Mouse (Mus musculus): Measurements from ENCODE around the gene Armh2. TPM values are rescaled to one million over a fixed set of nuclear protein-coding genes. Genes with fewer than 3 reads are reported as not detected.

The Armh2 gene
- polyA plus RNA-seq, 1 experiment from 2014 or later = 0.26 TPM

- H3K9ac ChIP-seq (ENCODE audit: low read length) = no peak overlapping the region
- H3K4me1 ChIP-seq (ENCODE audit: control insufficient read depth, insufficient read depth, low read length) = no peaks in the 10 kb centered on the region
- no peak overlapping the region for H3K27ac ChIP-seq (ENCODE audit: low read depth, low read length)
- H3K27me3 ChIP-seq (ENCODE audit: control insufficient read depth, insufficient read depth, low read length) = no peaks in the 10 kb centered on the region
- peak; percentile 66 for DNase-seq (ENCODE audit: low spot score, missing footprints)
- WGBS = 92% methylated on average over 3 of the region's 3 CpGs
- H3K4me2 ChIP-seq = no peak overlapping the region
- H3K9me3 ChIP-seq (ENCODE audit: control insufficient read depth, low read length) = no peaks in the 10 kb centered on the region
- no peak overlapping the region for H3K4me3 ChIP-seq (ENCODE audit: low read depth, low read length)
- peaks cover 12% of the 10 kb centered on the region for H3K36me3 ChIP-seq (ENCODE audit: control insufficient read depth, insufficient read depth, low read length)
- no peak for ATAC-seq (ENCODE audit: low FRiP score)
Measured at GRCm38 (mm10) chr13:24747823-24748222, 6.8 kb downstream of the Armh2 start.

- H3K4me2 ChIP-seq = no peak overlapping the region
- no peak overlapping the region for H3K9ac ChIP-seq (ENCODE audit: low read length)
- H3K27me3 ChIP-seq (ENCODE audit: control insufficient read depth, insufficient read depth, low read length) = no peaks in the 10 kb centered on the region
- H3K9me3 ChIP-seq (ENCODE audit: control insufficient read depth, low read length) = no peaks in the 10 kb centered on the region
- H3K4me1 ChIP-seq (ENCODE audit: control insufficient read depth, insufficient read depth, low read length) = no peaks in the 10 kb centered on the region
- 92% methylated on average over 8 of the region's 8 CpGs for WGBS
- H3K27ac ChIP-seq (ENCODE audit: low read depth, low read length) = no peak overlapping the region
- H3K36me3 ChIP-seq (ENCODE audit: control insufficient read depth, insufficient read depth, low read length) = peaks cover 18% of the 10 kb centered on the region
- H3K4me3 ChIP-seq (ENCODE audit: low read depth, low read length) = no peak overlapping the region
- DNase-seq (ENCODE audit: low spot score, missing footprints) (no peak), ATAC-seq (ENCODE audit: low FRiP score) (no peak)
Measured at GRCm38 (mm10) chr13:24750807-24751206, 9.8 kb downstream of the Armh2 start.

- H3K4me2 ChIP-seq = no peak overlapping the region
- H3K9ac ChIP-seq (ENCODE audit: low read length) = no peak overlapping the region
- DNase-seq (ENCODE audit: low spot score, missing footprints) = peak; percentile 64
- H3K4me3 ChIP-seq (ENCODE audit: low read depth, low read length) = no peak overlapping the region
- 95% methylated on average over 8 of the region's 8 CpGs for WGBS
- H3K36me3 ChIP-seq (ENCODE audit: control insufficient read depth, insufficient read depth, low read length) = peaks cover 22% of the 10 kb centered on the region
- H3K4me1 ChIP-seq (ENCODE audit: control insufficient read depth, insufficient read depth, low read length) = no peaks in the 10 kb centered on the region
- H3K27ac ChIP-seq (ENCODE audit: low read depth, low read length) = no peak overlapping the region
- H3K27me3 ChIP-seq (ENCODE audit: control insufficient read depth, insufficient read depth, low read length) = no peaks in the 10 kb centered on the region
- ATAC-seq (ENCODE audit: low FRiP score) = no peak
- no peaks in the 10 kb centered on the region for H3K9me3 ChIP-seq (ENCODE audit: control insufficient read depth, low read length)
Measured at GRCm38 (mm10) chr13:24751396-24751795, 10.4 kb downstream of the Armh2 start.

- no peak overlapping the region for H3K9ac ChIP-seq (ENCODE audit: low read length)
- no peak for ATAC-seq (ENCODE audit: low FRiP score)
- WGBS = over 99% methylated on average over 3 of the region's 3 CpGs
- peak; percentile 51 for DNase-seq (ENCODE audit: low spot score, missing footprints)
- no peak overlapping the region for H3K27ac ChIP-seq (ENCODE audit: low read depth, low read length)
- no peaks in the 10 kb centered on the region for H3K27me3 ChIP-seq (ENCODE audit: control insufficient read depth, insufficient read depth, low read length)
- H3K9me3 ChIP-seq (ENCODE audit: control insufficient read depth, low read length) = no peaks in the 10 kb centered on the region
- H3K4me2 ChIP-seq = no peak overlapping the region
- peaks cover 5% of the 10 kb centered on the region for H3K4me1 ChIP-seq (ENCODE audit: control insufficient read depth, insufficient read depth, low read length)
- H3K36me3 ChIP-seq (ENCODE audit: control insufficient read depth, insufficient read depth, low read length) = peaks cover 15% of the 10 kb centered on the region
- H3K4me3 ChIP-seq (ENCODE audit: low read depth, low read length) = no peak overlapping the region
Measured at GRCm38 (mm10) chr13:24756756-24757155, 15.7 kb downstream of the Armh2 start.

- peaks cover 10% of the 10 kb centered on the region for H3K36me3 ChIP-seq (ENCODE audit: control insufficient read depth, insufficient read depth, low read length)
Measured at GRCm38 (mm10) chr13:24757820-24758564, 17.0 kb downstream of the Armh2 start.

GRCm38 (mm10) chr13:24759451-24759850, 18.4 kb downstream of the Armh2 start:
- DNase-seq (ENCODE audit: low spot score, missing footprints) (no peak), ATAC-seq (ENCODE audit: low FRiP score) (no peak)
- Histone ChIP-seq H3K36me3 (ENCODE audit: control insufficient read depth, insufficient read depth, low read length) (peaks cover 7% of the 10 kb centered on the region; the same call in 1 of the 2 replicates), H3K9me3 (ENCODE audit: control insufficient read depth, low read length) (no peaks in the 10 kb centered on the region), H3K9ac (ENCODE audit: low read length) (no peak overlapping the region), H3K4me2 (no peak overlapping the region), H3K4me1 (ENCODE audit: control insufficient read depth, insufficient read depth, low read length) (peaks cover 8% of the 10 kb centered on the region), H3K27ac (ENCODE audit: low read depth, low read length) (no peak overlapping the region), H3K27me3 (ENCODE audit: control insufficient read depth, insufficient read depth, low read length) (no peaks in the 10 kb centered on the region), H3K4me3 (ENCODE audit: low read depth, low read length) (no peak overlapping the region)
- WGBS = 92% methylated on average over 10 of the region's 10 CpGs

More at GRCm38 (mm10) chr13:24757820-24758564, 17.0 kb downstream of the Armh2 start:
- H3K27me3 ChIP-seq (ENCODE audit: control insufficient read depth, insufficient read depth, low read length) = no peaks in the 10 kb centered on the region
- no peaks in the 10 kb centered on the region for H3K9me3 ChIP-seq (ENCODE audit: control insufficient read depth, low read length)
- 90% methylated on average over 12 of the region's 12 CpGs for WGBS
- no peak for ATAC-seq (ENCODE audit: low FRiP score)
- no peak overlapping the region for H3K9ac ChIP-seq (ENCODE audit: low read length)
- H3K4me3 ChIP-seq (ENCODE audit: low read depth, low read length) = no peak overlapping the region
- no peak overlapping the region for H3K4me2 ChIP-seq
- H3K27ac ChIP-seq (ENCODE audit: low read depth, low read length) = no peak overlapping the region
- H3K4me1 ChIP-seq (ENCODE audit: control insufficient read depth, insufficient read depth, low read length) = peaks cover 8% of the 10 kb centered on the region
- peak; percentile 76 for DNase-seq (ENCODE audit: low spot score, missing footprints)

- Histone ChIP-seq H3K9me3 (ENCODE audit: control insufficient read depth, low read length) (no peaks in the 10 kb centered on the region), H3K27me3 (ENCODE audit: control insufficient read depth, insufficient read depth, low read length) (no peaks in the 10 kb centered on the region), H3K4me3 (ENCODE audit: low read depth, low read length) (peak overlapping the region; percentile 73), H3K36me3 (ENCODE audit: control insufficient read depth, insufficient read depth, low read length) (peaks cover 7% of the 10 kb centered on the region; the same call in 1 of the 2 replicates), H3K27ac (ENCODE audit: low read depth, low read length) (no peak overlapping the region), H3K4me1 (ENCODE audit: control insufficient read depth, insufficient read depth, low read length) (peaks cover 8% of the 10 kb centered on the region), H3K9ac (ENCODE audit: low read length) (peak overlapping the region; percentile 84), H3K4me2 (peak overlapping the region; percentile 48)
- ATAC-seq (ENCODE audit: low FRiP score) (no peak), DNase-seq (ENCODE audit: low spot score, missing footprints) (peak; percentile 80)
- WGBS = 79% methylated on average over 5 of the region's 5 CpGs
Measured at GRCm38 (mm10) chr13:24760351-24760870, 19.4 kb downstream of the Armh2 start.

- ATAC-seq (ENCODE audit: low FRiP score) (no peak), DNase-seq (ENCODE audit: low spot score, missing footprints) (no peak)
- peak overlapping the region; percentile 88; the same call in 1 of the 2 replicates for H3K27ac ChIP-seq (ENCODE audit: low read depth, low read length)
- no peaks in the 10 kb centered on the region for H3K9me3 ChIP-seq (ENCODE audit: control insufficient read depth, low read length)
- H3K4me2 ChIP-seq = peak overlapping the region; percentile 48
- peak overlapping the region; percentile 73 for H3K4me3 ChIP-seq (ENCODE audit: low read depth, low read length)
- 9% methylated on average over 10 of the region's 10 CpGs for WGBS
- peak overlapping the region; percentile 84 for H3K9ac ChIP-seq (ENCODE audit: low read length)
- no peaks in the 10 kb centered on the region for H3K27me3 ChIP-seq (ENCODE audit: control insufficient read depth, insufficient read depth, low read length)
- H3K4me1 ChIP-seq (ENCODE audit: control insufficient read depth, insufficient read depth, low read length) = peaks cover 8% of the 10 kb centered on the region
- peaks cover 3% of the 10 kb centered on the region; the same call in 1 of the 2 replicates for H3K36me3 ChIP-seq (ENCODE audit: control insufficient read depth, insufficient read depth, low read length)
Measured at GRCm38 (mm10) chr13:24761083-24761402, 20.0 kb downstream of the Armh2 start.

GRCm38 (mm10) chr13:24761403-24762227, 20.6 kb downstream of the Armh2 start, which contains the start of gene Gmnn:
TSS of gene Gmnn (minus strand) at chr13:24761923.
- WGBS = under 1% methylated on average over 77 of the region's 79 CpGs
- Histone ChIP-seq H3K36me3 (ENCODE audit: control insufficient read depth, insufficient read depth, low read length) (no peaks in the 10 kb centered on the region; the same call in 1 of the 2 replicates), H3K9ac (ENCODE audit: low read length) (peak within 1 kb of the TSS; percentile 84), H3K27me3 (ENCODE audit: control insufficient read depth, insufficient read depth, low read length) (no peaks in the 10 kb centered on the region), H3K4me1 (ENCODE audit: control insufficient read depth, insufficient read depth, low read length) (peaks cover 8% of the 10 kb centered on the region), H3K4me2 (peak within 1 kb of the TSS; percentile 48), H3K27ac (ENCODE audit: low read depth, low read length) (peak within 1 kb of the TSS; percentile 88), H3K9me3 (ENCODE audit: control insufficient read depth, low read length) (no peaks in the 10 kb centered on the region), H3K4me3 (ENCODE audit: low read depth, low read length) (peak within 1 kb of the TSS; percentile 73)
- peak; percentile 98 for ATAC-seq (ENCODE audit: low FRiP score)
- peak; percentile 99 for DNase-seq (ENCODE audit: low spot score, missing footprints)
